Mouse (Mus musculus) erythroid progenitor cell, adult 5-6 weeks (primary cell): Measurements from ENCODE around the gene 2310046K23Rik. TPM values are rescaled to one million over a fixed set of nuclear protein-coding genes. Genes with fewer than 3 reads are reported as not detected.
"Not testable (repeated sequence)": the region's sequence is repeated elsewhere in the genome, so short reads cannot be mapped to it uniquely, and the experiment has no call there.

Experiments used
- ATAC-seq: replicated peaks from 2 replicates; pipeline ENCODE4 v1.8.0; 2016; ENCODE audit warnings: moderate number of reproducible peaks, mild to moderate bottlenecking, moderate TSS enrichment, inconsistent platforms; ENCODE audit not compliant: poor library complexity, low FRiP score, severe bottlenecking
- total RNA-seq, 2 experiments: library from RNA; stranded (forward) in 1 of 2; stranded (reverse) in 1 of 2; fragments of 150-400 nt in 1 of 2; fragments of 186-747, 209-891 nt in 1 of 2; gene quantifications; 2 replicates each; pipeline versions ENCODE4 v1.2.3 to v1.2.4; 2015 to 2017; ENCODE audit warnings: low replicate concordance in 2 of 2

2310046K23Rik gene
- total RNA-seq (2015; ENCODE audit: low replicate concordance) (not detected in 2 replicates), total RNA-seq (2017; ENCODE audit: low replicate concordance) (not detected in 2 replicates)

DNA sequence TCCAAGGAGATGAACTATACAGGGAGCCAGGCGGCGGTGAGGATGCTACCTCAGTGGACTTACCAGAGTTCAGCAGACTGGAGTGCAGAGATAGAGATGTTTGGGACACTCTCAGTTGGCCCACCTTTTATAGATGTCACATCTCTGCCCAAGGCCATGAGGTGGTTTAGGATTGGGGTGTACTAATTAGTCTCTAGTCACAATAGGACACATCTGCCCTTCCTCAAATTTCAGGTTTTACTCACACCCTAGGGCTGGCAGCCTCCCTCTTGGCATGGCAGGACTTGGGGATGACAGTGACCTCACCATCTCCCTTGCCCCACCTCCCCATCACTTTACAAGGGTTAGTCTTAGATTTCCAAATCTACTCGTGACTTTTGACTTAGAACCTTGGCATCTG lies at the start of gene 2310046K23Rik:
2310046K23Rik (minus strand) TSS at position 101 of the 400 bp plus-strand sequence.
- ATAC-seq = no peak

DNA sequence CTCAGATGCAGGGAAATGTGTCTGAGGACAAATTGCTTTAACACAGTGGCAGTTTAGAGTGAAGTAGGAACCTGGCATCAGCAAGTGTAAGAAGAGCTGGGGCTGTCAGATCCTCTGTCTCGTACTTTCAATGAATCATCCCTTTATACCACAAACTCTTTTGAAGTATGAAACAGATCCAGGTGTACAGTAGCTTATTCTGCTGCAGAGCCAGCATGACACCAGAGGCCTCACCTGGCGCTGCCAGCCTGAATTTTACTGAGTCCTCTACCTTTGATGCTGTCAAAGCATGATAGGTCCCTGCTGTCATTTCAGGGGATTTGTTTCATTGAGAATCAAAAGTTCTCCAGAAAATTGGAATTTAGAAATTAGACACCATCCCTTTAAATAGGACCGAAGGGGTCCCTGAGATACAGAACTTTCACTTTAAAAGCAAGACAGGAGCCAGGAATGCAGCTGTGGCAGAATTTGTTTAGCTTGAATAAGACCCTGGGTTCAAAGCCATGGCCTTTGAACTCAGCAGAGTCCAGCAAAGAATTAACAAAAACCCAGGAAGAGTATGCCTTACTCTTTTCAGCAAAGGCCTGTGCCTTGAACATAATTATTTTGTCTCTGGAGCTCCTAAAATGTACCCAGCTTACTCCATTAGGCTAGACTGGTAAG lies 49.0 kb upstream of the 2310046K23Rik start:
- no peak for ATAC-seq

DNA sequence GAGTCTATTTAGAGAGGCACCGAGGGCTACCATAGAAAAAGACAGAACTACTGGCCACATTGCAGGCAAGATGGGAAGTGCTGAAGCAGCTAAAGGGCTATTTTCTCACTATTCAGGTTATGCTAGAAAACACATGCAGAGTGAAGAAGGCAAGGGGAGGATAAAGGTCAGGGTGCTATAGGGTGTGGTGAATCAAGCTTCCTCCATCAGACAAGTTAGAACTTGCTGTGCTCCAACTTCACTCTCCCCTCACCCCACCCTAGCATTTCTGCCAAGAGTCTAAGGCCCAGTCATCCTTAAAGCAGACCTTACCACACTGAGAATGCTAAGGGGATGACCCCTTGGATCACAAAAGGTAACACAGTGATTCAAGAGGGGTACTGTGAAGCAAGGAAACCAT lies 45.2 kb upstream of the 2310046K23Rik start:
- no peak for ATAC-seq

DNA sequence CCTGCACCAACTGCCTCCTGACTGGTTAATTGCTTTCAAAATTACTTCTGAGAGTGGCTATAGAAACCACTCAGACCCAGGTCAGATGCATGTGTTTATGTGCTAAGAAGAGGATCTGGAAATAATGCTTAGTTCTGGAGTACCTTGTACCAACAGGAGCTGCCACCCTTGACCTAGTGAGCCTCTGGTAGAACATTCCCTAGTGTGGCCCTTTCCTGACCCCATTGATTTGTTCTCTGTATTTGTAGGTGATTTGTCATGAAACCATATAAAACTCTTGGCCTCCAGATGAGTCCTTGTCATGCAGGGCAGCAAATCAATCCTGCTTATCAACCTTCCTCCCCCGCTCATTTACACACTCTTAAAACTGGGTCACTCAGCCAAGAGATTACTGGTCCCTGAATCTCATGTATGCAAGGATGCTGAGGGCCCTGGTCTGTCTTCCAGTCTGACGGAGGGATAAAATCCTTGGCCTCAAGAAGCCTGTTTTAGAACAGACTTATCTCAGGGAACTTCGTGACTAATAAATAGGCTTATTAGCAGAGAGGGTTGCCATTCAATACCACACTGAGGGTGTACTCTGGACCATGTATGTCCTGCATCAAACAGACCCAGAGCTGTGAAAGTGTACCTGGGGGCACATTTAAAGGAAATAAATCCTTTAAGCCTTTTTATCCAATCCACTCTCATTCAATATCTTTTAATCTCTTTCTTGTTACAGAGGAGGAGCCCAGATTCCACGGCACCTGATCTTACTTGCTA lies 44.5 kb upstream of the 2310046K23Rik start:
- ATAC-seq = no peak

DNA sequence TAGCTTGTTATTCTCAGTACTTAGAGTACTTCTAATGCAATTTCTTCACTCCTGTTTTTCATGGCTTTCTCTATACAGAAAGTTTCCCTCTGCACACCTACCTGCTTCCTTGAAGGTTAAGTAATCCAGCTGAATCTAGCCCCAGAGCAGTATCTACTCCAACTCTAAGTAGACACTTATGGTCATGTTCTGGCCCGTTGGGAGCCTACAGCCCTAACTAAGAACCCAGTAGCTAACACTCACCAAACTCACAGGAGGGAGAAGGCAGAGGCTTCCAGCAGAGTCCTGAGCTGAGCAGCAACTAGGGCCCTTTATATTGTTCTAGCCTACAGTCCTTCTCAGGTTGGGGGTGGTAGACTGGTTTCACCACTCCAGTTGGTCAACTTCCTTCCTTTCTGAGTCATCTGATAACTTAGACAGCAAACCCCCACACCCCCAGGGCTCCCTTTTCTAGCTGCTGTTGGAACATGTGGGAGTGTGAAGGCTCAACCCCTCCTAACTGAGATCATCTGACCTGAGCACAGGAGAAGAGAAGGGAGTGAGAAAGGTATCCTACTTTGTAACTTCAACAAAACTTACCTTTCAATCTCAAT lies 39.2 kb upstream of the 2310046K23Rik start, which contains the start of gene Ivl:
Ivl (minus strand) TSS at position 287 of the 593 bp plus-strand sequence.
- ATAC-seq = no peak

DNA sequence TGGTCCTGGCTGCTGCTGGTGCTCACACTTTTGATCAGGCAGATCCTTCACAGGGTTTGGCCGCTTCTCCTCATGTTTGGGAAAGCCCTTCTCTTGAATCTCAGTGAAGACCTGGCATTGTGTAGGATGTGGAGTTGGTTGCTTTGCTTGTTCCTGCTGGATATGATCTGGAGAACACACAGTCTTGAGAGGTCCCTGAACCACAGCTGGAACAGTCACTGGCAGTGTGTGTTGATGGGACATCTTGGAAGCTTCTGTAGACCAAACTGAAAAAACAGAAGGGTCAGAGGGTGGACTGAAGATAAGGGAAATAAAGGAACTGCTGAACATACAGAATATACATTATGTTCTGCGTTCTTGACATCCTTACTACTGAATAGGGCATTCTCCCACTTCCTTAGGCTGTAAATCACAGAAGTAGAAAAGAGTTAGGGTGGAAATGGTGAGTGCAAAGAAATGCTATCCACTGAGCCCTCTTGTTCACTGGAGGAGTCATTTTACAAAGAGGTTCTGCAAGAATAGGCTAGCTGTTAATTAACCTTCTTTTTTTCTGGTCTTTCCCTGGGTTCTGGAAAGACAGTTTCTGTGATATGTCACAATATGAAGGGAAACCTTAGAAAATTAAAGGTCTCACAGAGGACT lies 38.3 kb upstream of the 2310046K23Rik start:
- ATAC-seq = no peak

DNA sequence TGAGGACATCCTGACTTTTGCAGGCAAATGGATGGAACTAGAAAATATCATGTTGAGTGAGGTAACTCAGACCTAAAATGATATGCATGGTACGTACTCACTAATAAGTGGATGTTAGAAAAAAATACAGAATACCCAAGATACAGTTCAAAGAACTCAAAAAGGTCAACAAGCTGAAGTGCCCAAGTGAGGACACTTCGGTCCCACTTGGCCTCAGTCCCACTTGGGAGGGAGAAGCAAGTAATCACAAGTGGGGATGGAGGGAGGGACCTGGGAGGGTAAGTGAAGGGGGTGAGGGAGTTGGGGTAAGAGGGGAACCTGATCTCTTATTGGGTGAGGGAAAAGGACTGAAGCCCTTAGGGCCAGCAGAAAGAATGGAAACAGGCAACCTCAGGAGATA lies 34.4 kb upstream of the 2310046K23Rik start:
- no peak for ATAC-seq

DNA sequence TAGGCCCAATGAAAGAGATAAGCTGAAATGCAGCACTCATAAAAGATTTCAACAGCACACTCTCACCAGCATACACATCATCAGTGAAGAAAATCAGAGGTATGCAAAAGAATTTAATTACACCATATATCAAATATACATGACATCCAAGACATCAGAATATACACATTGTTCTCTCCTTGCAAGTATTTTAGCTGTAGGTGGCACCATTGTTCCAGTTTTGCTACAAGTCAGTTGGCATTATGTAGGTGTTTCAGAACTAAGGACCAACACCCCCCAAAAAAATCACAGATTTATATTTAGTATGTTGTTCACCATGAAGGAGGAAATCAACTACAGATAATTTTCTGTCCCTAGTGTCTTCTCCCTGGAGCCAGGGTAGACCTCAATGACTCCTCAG lies 31.1 kb upstream of the 2310046K23Rik start:
- no peak for ATAC-seq

DNA sequence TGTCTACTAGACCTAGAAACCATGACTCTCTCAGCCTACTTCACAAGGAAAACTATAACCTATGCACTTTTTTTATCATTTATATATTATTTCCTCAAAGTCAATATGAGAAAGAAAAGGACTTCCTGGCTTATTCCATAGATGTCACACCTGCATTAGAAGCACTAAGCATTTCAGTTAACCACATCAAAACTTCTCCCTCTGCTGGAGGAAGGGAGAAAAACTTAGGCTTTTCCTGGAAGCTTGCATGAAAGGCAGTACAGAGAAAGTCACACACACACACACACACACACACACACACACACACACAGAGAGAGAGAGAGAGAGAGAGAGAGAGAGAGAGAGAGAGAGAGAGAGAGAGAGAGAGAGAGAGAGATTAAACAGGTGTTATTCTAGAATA lies 22.0 kb downstream of the 2310046K23Rik start:
- ATAC-seq = no peak

DNA sequence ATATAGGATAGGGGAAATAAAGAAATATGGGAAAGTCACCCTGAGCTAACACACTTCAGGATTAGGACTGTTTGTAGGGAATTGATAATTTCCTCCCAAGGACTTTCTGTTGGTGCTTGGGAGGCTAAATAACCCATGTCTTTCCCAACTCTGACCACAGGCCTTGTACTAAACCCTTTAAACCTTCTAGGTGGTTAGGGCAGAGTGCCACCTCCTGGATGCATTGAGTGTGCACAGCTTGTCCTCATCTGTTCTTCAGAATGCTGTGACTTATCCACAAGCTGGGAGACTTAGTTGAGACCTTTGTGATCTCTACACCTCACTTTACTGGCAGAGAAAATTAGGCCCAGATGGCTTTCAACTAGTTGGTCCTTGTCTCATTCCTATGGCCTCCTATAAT lies 23.5 kb downstream of the 2310046K23Rik start:
- ATAC-seq = no peak

DNA sequence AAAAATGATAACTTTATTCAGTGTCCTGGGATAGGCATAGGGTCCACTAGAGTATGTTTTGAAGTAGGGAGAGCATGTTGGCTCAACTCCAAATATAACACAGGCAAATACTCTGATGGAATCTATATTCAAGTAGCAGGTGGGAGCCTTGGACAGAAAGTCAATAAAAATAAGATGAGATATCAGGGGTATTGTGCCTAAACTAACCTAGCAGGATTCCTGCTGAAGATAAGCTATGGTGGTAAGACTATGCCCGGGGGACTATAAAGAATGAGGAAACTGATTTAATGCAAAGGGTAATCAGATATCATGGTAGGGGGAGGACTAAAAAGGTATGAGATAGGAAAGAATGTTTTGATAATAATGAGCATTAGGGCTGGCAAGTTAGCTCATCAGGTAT lies 26.1 kb downstream of the 2310046K23Rik start:
- no peak for ATAC-seq

DNA sequence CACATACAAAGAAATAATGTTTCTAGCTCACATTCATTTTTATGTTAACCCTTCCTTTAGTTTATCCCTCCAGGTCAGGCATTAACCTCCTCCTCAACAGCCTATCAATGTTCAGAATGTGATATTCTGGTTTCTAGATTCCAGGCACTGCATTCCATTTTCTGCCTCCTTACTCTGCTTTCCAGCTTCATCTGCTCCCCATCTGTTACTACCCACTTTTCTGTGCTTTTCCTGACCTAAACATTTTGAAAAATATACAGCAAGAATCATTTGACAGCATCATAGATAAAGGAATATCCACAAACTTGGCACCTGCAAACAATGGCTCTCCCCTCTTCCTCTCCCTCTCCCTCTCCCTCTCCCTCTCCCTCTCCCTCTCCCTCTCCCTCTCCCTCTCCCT lies 30.8 kb downstream of the 2310046K23Rik start:
- ATAC-seq = no peak

DNA sequence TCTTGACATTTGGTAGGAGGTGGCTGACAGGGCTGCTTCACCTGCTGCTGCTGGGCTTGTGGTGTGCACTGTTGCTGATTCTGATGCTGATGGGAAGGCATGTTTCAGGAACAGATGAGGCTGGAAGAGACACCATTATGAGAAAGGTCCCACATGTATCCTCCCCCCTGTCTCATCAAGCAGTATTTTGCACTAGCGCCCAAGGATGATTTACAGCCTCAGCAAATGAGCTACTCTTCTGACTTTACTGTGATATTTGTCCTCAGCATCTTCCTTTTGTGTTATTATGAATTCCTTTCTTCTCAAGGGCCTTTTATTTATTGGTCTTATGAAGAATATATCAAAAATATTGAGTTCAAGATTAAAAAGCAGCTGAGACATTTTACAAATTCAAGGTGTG lies 33.9 kb downstream of the 2310046K23Rik start, which contains the start of gene Sprr4:
Sprr4 (minus strand) TSS at position 101 of the 400 bp plus-strand sequence.
- no peak for ATAC-seq

DNA sequence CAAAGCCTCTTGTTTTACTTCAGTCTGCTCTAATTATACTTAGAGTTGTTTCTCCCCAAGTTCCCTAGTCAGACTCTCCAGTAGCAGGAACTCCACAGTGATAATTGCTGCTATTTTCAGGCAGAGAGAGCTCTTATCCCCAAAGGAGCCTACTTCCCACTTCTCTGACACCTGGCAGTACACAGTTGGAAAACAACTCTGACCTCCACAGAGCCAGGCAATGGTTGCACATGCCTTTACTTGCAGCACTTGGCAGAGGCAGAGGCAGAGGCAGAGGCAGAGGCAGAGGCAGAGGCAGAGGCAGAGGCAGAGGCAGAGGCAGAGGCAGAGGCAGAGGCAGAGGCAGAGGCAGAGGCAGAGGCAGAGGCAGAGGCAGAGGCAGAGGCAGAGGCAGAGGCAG lies 44.0 kb downstream of the 2310046K23Rik start:
- not testable (repeated sequence) for ATAC-seq

DNA sequence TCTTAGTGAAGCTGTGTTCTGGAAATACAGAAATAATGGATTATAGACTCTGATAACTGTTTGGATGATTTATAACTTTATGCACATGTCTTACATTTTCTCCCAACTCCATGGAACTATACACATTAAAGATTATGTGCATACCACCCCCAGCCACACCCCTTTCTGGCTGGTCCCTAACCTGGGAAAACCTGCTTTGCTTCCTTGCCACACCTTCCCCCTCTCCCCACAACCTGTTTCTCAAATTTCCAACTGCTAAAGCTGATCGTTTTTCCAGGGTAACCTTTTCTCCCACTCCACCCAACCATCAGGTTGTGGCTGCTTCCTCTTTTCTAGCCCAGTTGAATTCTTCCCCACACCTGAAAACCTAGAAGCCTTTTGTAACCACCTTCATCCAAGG lies 48.0 kb downstream of the 2310046K23Rik start:
- no peak for ATAC-seq

DNA sequence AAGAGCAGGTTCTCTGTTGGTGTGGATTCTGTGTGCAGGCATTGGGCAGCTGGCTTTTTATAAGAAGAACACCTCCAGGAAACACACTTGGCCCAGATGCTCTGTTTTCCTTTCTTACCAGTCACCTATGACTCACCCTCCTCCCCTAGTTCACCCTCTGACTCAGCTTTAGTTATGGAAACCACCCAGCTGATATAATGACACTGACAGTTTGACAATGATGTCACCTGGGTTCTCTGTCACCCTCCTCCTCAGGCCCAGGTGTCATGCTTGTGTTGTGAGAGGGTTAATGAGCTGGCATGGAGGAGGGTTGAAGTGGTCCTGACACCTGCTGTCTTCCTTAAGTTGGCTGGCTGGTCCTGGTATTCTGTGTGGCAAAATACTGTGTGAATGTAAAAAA lies 48.4 kb downstream of the 2310046K23Rik start, which contains the start of gene Sprr1a:
Sprr1a (minus strand) TSS at position 33 of the 400 bp plus-strand sequence.
- ATAC-seq = no peak
